Mouse (Mus musculus) lung, postnatal 14 days (tissue): ENCODE measurements at regions not wholly inside any gene's neighbourhood (a gene's known extent, or its start where the extent isn't known, plus 50 kb on each side); places are given as distances from the start of the nearest gene placed in this dataset.

ENCODE experiments used
- DNase-seq: peaks from one replicate; pipeline ENCODE4 v3.0.0; 2021

DNA sequence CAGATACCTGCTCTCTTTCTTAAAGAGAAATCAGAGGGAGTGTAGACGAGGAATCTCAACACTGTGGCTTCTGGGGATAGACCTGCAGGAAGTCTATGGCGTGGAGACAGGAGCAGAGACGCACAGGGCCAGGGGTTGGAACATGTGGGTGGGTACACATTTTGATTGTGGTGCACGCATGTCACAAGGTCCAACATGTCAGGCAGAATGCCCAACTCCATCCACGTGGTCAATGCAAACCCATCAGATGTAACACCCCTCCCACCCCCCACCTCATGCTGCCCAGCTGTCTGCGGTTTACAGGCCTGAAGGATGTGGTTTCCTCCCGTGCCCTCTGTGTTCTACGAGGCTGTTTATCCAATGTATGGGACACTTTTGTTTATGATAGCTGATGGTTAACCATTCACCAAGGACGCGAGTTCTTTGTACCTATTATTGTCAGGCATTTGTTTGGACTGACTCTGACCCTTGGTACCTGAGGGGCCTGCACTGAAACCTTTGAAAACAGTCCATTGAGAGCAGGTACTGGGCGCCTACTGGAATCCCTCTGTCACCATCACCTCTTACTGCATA is 142.2 kb downstream of the Irs2 start:
- no peak for DNase-seq

DNA sequence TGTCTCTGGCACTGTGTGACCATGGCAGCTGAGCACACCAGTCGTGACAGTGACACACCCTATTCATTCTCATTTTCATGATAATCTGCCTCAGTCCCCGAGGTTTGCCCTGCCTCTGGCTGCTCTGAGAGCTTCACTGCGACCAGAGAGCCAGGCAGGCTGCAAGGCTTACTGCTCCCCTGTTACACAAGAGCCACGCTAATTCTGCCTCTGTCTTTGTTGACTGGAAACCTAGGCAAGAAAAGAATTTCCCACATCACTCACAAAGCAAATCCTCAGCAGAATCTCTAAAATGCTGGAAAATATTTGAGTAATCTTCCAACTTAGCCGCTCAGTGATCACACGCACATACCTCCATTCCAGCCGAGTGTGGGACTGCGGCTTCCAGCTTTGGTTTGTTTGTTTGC is 142.8 kb downstream of the Irs2 start:
- peak; percentile 20 for DNase-seq

DNA sequence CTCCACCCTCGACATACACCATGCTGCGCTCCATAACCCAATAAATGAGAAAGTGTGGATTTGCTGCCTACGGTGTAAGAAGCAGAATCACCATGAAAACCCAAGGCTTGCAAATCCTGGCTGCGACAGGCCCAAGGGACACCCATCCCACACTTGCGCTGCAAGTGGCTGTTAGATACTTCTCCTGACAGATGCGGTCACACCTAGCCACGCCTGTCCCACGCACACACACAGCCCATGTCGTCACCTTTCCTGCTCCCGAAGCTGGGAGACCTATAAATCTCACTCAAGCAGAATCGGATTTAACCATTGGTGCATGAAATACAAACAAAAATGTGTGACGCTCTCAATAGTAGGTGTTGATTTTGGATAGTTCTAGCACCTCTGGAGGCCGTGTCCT is 145.8 kb downstream of the Irs2 start:
- DNase-seq, result no peak

DNA sequence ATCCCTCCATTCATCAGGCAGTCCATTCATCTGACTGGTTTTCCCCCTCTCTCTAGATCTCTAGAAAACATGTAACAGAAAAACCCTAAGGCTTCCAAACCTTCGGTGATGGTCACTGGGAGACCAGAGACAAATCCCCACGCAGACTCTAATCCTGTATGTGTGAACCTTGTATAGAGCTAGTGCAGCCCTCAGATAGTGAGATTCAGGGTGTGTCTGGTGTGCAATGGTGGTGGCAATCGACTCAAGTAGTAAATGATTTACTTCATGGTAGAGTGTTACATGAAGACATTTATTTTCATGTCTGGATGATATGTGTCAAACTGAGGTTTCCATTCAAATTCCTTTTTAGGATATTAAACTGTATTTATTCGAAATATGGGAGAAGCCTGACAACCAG is 147.4 kb downstream of the Irs2 start:
- no peak for DNase-seq

- DNase-seq, result no peak
These were observed 150.4 kb downstream of the Irs2 start for GRCm38 (mm10) chr8:10857874-10858273.

DNA sequence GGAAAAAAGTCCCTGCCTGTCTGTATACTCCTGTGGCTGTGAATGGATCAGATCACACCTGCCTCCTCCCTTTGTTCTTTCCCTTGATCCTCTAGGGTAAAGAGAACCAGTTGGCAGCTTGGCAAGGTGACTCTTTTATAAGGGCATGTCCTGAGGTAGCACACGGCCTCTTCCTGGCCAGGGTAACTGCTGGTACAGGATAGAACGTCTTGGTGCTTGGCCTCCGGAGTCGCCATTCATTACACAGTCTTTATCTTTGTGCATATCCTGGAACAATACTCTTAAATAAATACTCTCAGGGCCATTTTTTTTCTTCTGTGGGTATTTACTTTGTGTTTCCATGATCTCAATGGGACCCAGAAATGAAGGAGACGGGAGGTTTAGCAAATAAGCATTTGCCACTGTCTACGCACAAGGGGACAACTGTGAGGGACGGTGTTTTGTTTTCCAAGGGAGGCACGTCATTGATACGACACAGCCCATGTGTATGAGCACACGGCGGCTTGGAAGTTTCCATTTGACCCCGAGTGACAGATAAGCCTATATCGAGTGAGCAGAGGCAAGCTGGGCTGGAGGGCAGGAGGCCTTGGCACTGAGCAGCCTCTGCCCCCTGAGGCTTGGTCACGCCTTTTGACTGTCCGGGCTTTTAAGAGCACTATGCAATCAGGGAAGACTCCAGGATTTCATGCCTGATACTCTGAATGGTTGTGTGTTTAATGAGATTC is 151.1 kb downstream of the Irs2 start:
- DNase-seq, result no peak

DNA sequence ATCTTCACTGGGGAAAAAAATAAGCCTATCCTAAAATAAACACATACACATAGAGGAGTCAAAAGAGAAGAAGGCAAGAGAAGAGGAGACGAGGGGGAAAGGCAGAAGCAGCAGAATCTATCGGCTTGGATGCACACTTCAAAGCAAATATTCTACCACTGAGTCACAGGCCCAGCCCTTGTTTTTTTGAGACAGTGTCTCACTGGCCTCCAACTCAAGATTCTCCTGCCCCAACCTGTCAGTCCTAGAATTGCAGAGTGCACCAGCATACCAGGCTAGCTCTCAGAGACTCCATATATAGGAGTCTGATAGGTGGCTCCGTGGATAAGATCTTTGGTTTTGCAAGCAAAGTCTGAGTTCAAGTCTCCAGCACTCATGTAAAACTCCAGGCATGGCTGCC is 152.6 kb downstream of the Irs2 start:
- no peak for DNase-seq

- no peak for DNase-seq
These were observed 153.1 kb downstream of the Irs2 start for GRCm38 (mm10) chr8:10855131-10855530.

DNA sequence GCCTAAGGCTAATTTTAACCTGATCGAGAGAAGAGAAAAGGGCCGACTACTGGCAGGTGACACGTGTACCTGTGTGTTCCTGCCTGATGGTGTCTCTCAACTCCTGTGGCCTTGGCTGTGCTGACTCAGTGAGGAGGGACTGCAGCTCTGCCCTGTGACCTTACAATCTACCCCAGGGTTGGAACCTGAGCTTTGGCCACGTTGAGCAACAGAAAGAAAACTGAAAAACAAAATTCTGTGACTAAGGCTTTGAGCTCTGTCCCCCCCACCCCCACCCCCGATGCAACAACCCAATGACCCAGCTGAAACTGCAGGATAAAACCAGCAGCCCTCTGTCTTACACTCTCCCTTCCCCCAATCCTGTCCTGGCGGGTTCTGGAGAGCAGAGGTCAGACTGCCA is 153.7 kb downstream of the Irs2 start:
- DNase-seq, result no peak

- DNase-seq, result no peak
These were observed 154.4 kb downstream of the Irs2 start for GRCm38 (mm10) chr8:10853901-10854300.

GRCm38 (mm10) chr8:10849916-10850315 is 158.3 kb downstream of the Irs2 start:
- DNase-seq, result no peak

DNA sequence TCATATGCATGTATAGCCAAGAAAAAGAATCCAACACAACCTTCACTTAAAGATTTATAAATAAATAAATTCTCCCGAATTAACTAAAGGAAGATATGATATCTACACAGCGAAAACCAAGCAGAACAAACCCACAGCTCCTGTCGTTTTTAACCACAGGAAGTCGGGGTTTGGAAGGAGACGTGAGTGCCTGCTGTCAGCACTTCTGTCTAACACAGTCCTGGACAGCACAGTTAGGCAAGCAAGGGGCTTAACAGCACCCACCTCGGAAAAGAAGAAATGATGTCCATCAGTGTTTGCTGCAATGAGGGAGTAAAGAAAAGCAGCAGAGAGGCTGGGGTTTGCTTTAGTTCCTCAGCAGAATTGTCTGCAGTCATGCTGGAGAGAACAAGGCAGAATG is 162.7 kb downstream of the Irs2 start:
- no peak for DNase-seq

GRCm38 (mm10) chr8:10840853-10841531 is 167.3 kb downstream of the Irs2 start:
- no peak for DNase-seq

DNA sequence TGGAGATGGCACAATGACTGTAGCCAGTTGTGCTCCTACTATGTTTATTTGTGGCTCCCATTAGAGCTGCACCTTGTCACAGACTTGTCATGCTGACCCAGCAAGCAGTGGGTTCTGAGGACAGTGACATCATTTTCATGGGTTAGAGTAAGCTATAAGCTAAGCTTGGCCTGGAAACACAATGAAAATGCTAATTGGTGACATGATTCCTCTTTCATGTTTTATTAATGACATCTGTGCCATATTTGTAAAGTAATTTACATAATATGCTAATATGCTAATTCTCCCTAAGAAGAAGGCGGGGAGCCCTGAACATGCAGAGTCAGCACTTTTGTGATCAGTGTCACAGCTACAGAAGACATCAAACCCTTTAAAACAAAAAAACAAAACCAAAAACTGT is 168.2 kb downstream of the Irs2 start:
- no peak for DNase-seq

DNA sequence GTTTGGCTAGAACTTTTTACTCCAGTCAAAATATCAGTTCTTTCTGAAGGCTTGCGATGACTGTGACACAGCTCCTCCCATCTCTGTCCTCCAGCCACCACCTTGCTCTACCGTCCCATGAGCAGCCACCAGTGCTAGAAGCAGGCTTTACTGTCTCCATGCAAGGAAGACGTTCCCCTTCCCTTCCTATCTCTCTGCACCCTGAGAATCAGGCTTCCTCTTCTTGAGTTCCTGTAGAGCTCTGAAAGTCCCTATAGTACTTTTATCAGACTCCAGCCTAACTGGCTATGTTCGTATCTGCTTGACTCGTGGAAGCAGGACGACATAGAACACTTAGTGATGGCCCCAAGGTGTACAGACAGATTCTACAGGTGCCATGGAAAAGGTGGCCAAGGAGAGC is 173.2 kb downstream of the Irs2 start:
- no peak for DNase-seq

DNA sequence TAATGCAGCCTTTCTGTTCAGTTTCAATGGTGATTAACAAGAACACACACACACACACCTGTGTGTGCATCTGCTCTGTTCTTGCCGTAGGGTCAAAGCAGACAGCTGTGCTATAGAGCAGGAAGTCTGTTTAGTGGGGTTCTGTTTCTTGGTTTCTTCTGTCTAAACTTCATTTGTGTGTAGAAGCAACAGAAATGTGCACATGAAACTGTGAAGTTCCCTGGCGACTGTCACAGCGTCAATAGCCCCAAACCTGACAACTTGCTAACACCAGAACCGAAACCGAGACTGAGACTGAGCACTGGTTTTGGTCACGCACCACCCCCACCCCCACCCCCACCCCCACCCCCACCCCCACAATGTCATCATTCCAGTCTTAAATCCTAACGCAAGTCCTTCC is 176.4 kb downstream of the Irs2 start:
- DNase-seq, result no peak

GRCm38 (mm10) chr8:10831277-10831676 is 177.0 kb downstream of the Irs2 start:
- no peak for DNase-seq

DNA sequence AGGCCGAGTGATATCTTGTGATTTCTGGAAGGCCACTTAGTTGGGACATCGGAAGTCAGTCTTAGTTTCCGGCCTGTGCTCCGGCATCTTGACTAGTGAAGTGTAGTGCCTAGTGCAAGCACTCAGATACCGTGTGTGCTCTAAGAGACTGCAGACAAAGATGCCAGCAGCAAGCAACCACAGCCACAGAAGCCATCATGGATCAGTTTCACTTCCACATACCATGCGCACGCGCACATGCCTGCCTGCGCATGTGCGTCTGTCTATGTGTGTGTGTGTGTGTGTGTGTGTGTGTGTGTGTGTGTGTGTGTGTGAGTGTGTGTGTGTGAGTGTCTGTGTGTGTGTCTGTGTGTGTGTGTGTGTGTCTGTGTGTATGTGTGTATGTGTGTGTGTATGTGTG is 177.4 kb downstream of the Irs2 start:
- DNase-seq, result no peak

- no peak for DNase-seq
These were observed 179.7 kb downstream of the Irs2 start for GRCm38 (mm10) chr8:10828580-10828979.

GRCm38 (mm10) chr8:10827560-10827959 is 180.7 kb downstream of the Irs2 start:
- no peak for DNase-seq

- no peak for DNase-seq
These were observed 182.3 kb downstream of the Irs2 start for GRCm38 (mm10) chr8:10825981-10826380.

GRCm38 (mm10) chr8:10825192-10825926 is 182.9 kb downstream of the Irs2 start:
- DNase-seq, result peak; percentile 20

DNA sequence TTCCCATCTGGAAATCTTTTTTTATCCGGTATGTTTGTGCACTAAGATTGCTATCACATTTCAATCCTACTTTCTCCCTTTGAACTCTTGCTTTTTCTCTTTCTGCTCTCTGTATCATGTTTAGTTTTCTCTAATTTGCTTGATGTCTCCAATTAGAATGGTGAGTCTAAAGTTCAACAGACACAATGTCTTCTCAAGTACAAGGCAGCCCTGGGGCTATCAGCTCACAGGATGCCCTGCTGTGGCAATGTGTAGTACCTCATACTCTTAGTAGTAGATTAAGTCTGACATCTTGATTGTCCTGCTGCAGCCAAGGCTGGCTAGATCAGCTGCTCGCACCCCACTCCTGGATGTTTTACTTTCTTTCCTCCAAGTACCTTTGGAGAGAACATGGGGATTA is 186.4 kb downstream of the Irs2 start:
- no peak for DNase-seq

GRCm38 (mm10) chr8:10814499-10814898 is 193.8 kb downstream of the Irs2 start:
- DNase-seq, result peak; percentile 15
